Mouse (Mus musculus) heart, embryonic 10.5 days (tissue): ENCODE measurements around the gene Cyb561d1. TPM values are rescaled to one million over a fixed set of nuclear protein-coding genes. Genes with fewer than 3 reads are reported as not detected.
A peak's percentile ranks its signal among the peaks of the same experiment; 100 is the strongest.
"Not testable (repeated sequence)": the region's sequence is repeated elsewhere in the genome, so short reads cannot be mapped to it uniquely, and the experiment has no call there.

Experiments used
- DNase-seq: peaks from one replicate; pipeline ENCODE4 v3.0.0-alpha.2; 2017; ENCODE audit warnings: low spot score
- H3K27ac ChIP-seq: fragments of 300-500 bp; sonication (generic); 2 replicates; pipeline ENCODE4 v1.5.1; 2016; ENCODE audit warnings: mild to moderate bottlenecking
- H3K27me3 ChIP-seq: fragments of 300-500 bp; sonication (generic); 2 replicates; pipeline ENCODE4 v1.6.1; 2016; ENCODE audit warnings: mild to moderate bottlenecking; ENCODE audit not compliant: poor library complexity, insufficient read depth, severe bottlenecking
- H3K36me3 ChIP-seq: fragments of 300-500 bp; sonication (generic); 2 replicates; pipeline ENCODE4 v1.6.1; 2016; ENCODE audit warnings: mild to moderate bottlenecking, moderate library complexity
- H3K4me1 ChIP-seq: fragments of 300-500 bp; sonication (generic); 2 replicates; pipeline ENCODE4 v1.6.1; 2016; ENCODE audit warnings: mild to moderate bottlenecking
- H3K4me3 ChIP-seq: fragments of 300-500 bp; sonication (generic); 2 replicates; pipeline ENCODE4 v1.5.1; 2016; ENCODE audit warnings: mild to moderate bottlenecking, moderate library complexity
- H3K9me3 ChIP-seq: fragments of 300-500 bp; sonication (generic); 2 replicates; pipeline ENCODE4 v1.6.1; 2016; ENCODE audit warnings: mild to moderate bottlenecking, moderate library complexity
- WGBS: fragments of 180-500 bp; shearing (Covaris S2); methylation state at CpG from one replicate; pipeline ENCODE4 v1.1.7; 2016; 5-methylcytosine and 5-hydroxymethylcytosine counted together
- polyA plus RNA-seq: library from polyadenylated mRNA; unstranded; fragments of >200 nt; fragmentation: Nextera tagmentation; extraction: Ambion mirVana; gene quantifications from 2 replicates; pipeline ENCODE4 v1.2.1, GENCODE M21; 2016

The Cyb561d1 gene
- polyA plus RNA-seq = 3.1 and 3.9 TPM in 2 replicates

DNA sequence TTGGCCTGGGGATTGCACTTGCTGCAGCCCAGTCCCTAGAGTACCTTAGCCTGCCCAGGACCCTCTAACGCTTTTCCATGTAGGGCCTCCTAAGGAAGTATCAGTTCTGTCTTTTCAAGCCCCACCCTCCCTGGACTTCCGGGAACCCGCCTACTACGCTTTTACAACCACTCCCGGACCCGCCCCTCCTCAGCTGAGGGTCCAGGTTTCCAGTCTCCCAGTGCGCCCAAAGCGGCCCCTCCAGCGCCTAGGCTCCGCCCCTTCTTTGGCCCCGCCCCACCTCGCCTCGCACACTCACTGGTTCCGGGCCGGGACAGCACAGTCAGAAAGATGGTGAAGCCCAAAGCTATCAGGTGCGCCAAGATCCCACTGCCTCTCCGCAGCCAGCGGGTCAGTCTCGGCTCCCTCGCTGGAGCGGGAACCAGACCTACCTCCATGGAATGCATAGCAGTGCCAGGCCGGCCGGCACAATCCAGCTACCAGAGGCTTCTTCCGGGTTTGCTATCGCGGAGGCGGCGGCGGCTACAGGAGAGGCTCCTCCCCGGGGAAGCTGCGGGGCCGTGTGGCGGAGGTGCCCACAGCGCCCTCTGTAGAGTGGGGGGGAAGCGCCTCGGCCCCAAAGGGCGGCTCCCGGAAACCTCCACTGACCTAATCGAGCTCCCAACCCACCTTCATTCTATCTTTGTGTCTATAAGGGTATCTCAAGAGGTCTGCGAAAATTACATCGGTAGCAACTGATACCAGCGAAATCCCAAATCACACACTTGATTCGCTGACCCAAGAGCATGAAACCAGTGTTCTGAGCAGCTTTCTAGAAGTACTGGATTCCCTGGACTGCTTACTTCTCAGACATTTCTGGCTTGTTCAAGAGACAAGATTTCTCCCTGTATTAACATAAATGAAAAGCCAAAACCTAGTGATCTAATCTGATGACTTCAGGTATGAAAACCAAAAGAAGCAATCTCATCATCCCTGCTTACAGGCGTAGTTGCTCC is at the start of gene Cyb561d1:
Gene Cyb561d1 (minus strand): TSS at position 884 of the 995 bp plus-strand sequence.
- H3K4me3 ChIP-seq = peak within 1 kb of the TSS; percentile 80
- H3K9me3 ChIP-seq = no peaks in the 10 kb centered on the region
- peaks cover 48% of the 10 kb centered on the region for H3K36me3 ChIP-seq
- WGBS = 2% methylated on average over 44 of the region's 44 CpGs
- peak within 1 kb of the TSS; percentile 90 for H3K27ac ChIP-seq
- H3K27me3 ChIP-seq = no peaks in the 10 kb centered on the region; the same call in 1 of the 2 replicates
- DNase-seq = peak; percentile 98
- H3K4me1 ChIP-seq = peaks cover 51% of the 10 kb centered on the region

DNA sequence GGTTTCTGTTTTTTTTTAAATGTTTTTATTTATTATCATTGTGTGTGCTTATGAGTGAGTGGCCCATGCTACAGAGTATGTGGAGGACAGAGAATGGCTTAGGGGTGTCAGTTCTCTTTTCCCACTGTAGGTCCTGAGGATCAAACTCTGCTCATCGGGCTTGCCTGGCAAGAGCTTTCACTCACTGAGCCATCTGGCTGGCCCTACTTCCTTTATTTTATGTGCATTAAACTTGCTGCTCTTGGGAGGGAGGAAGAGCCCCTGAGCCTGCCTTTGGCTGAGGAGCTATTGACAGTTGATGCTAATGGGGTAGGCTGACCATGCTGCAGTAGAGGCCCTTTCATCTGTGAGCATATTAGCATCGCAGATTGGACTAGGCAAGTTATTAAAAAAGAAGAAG is 45.8 kb upstream of the Cyb561d1 start:
- Histone ChIP-seq H3K27ac (no peak overlapping the region), H3K36me3 (no peaks in the 10 kb centered on the region), H3K4me1 (no peaks in the 10 kb centered on the region), H3K4me3 (no peak overlapping the region), H3K9me3 (no peaks in the 10 kb centered on the region), H3K27me3 (no peaks in the 10 kb centered on the region)
- no peak for DNase-seq
- WGBS = 86% methylated on average over 2 of the region's 2 CpGs

DNA sequence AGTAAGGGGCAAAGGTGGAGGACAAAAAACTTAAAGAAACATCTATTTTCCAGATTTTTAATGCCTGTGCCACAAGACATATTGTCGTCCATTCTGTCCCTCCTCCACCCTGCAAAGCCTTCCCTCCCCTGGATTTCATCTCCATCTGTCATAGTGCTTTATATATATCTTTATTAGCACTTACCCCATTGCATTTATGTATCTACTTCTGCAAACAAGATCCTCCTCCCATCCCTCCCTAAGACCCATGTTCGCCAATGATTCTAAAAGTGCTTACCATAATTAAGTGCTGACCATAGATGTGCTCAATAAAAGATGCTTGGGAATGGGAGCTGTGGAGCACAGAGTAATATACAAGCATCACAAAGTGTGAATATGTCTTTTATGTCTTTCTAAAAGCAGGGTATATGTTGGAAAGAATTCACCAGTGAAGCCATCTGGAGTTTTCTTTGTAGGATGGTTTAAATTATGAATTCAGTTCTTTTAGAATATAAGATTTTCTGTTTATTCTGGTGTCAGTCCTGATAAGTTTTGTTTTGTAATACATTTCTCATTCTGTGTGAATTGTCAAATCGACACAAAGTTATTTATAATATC is 40.3 kb upstream of the Cyb561d1 start:
- no peaks in the 10 kb centered on the region for H3K9me3 ChIP-seq
- H3K36me3 ChIP-seq = no peaks in the 10 kb centered on the region
- H3K4me1 ChIP-seq = no peaks in the 10 kb centered on the region
- H3K27me3 ChIP-seq = no peaks in the 10 kb centered on the region
- H3K27ac ChIP-seq = no peak overlapping the region
- DNase-seq = no peak
- 83% methylated on average over 3 of the region's 3 CpGs for WGBS
- no peak overlapping the region for H3K4me3 ChIP-seq

DNA sequence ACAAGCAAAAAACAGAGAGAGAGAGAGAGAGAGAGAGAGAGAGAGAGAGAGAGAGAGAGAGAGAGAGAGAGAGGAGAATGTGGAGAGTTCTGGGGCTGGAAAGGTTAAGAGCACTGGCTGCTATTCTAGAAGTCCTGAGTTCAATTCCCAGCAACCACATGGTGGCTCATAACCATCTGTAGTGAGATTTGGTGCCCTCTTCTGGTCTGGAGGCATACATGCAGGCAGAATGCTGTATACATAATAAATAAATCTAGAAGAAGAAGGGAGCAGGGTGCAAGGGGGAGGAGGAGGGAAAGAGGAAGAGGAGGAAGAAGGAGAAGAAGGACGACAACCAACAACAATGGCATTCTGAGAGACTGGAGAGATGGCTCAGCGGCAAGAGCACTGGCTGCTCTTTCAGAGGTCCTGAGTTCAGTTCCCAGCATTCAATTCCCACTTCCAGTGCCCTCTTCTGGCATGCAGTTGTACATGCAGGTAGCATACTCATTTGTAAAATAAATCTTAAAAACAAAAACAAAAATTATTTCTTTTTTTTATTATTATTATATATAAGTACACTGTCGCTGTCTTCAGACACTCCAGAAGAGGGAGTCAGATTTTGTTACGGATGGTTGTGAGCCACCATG is 36.6 kb upstream of the Cyb561d1 start:
- H3K36me3 ChIP-seq, H3K27ac ChIP-seq, H3K4me1 ChIP-seq, H3K27me3 ChIP-seq, H3K4me3 ChIP-seq, DNase-seq, H3K9me3 ChIP-seq: not testable (repeated sequence)
- 76% methylated on average over 4 of the region's 4 CpGs for WGBS

DNA sequence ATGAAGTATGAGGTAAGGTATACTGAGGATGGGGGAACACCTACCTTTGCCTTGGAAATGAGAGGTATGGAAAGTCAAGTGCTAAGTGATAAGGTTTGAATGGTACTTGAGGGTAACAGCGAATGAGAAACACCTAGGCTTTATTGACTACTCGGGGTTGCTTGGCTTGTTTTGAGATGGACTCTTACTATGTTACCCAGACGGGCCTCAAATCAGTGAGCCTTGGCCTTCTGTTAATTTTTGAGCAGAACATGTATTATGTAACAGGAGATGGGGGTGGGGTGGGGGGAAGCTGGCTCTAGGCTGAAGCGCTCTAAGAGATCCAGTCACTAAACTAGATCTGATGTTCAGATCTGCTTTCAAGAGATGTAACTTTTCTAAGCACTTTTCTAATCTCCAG is 30.6 kb upstream of the Cyb561d1 start:
- 77% methylated on average over 4 of the region's 4 CpGs for WGBS
- peaks cover 20% of the 10 kb centered on the region for H3K27me3 ChIP-seq
- no peak overlapping the region for H3K27ac ChIP-seq
- H3K36me3 ChIP-seq = no peaks in the 10 kb centered on the region
- no peak overlapping the region for H3K4me3 ChIP-seq
- DNase-seq = no peak
- no peaks in the 10 kb centered on the region for H3K9me3 ChIP-seq
- peaks cover 9% of the 10 kb centered on the region for H3K4me1 ChIP-seq

DNA sequence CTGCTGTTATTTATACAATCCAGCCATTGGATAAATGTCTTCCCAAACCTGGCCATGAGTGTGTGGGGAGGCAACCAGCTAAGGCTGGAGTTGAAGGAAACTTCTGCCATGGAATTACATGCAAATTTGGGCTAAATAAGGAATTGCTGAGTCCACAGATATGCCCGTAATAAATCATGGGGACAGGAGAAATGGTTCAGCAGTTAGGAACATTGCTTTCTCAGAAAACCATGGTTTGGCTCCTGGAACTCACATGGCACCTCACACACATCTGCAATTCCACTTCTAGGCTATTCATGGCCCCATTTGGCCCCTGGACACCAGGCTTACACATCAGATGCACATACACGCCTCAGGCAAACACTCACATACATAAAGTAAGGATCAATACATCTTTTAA is 26.5 kb upstream of the Cyb561d1 start:
- no peaks in the 10 kb centered on the region for H3K9me3 ChIP-seq
- 75% methylated on average over 2 of the region's 2 CpGs for WGBS
- no peaks in the 10 kb centered on the region for H3K36me3 ChIP-seq
- H3K27me3 ChIP-seq = peaks cover 60% of the 10 kb centered on the region
- DNase-seq = no peak
- no peak overlapping the region for H3K27ac ChIP-seq
- peaks cover 20% of the 10 kb centered on the region for H3K4me1 ChIP-seq
- H3K4me3 ChIP-seq = no peak overlapping the region

DNA sequence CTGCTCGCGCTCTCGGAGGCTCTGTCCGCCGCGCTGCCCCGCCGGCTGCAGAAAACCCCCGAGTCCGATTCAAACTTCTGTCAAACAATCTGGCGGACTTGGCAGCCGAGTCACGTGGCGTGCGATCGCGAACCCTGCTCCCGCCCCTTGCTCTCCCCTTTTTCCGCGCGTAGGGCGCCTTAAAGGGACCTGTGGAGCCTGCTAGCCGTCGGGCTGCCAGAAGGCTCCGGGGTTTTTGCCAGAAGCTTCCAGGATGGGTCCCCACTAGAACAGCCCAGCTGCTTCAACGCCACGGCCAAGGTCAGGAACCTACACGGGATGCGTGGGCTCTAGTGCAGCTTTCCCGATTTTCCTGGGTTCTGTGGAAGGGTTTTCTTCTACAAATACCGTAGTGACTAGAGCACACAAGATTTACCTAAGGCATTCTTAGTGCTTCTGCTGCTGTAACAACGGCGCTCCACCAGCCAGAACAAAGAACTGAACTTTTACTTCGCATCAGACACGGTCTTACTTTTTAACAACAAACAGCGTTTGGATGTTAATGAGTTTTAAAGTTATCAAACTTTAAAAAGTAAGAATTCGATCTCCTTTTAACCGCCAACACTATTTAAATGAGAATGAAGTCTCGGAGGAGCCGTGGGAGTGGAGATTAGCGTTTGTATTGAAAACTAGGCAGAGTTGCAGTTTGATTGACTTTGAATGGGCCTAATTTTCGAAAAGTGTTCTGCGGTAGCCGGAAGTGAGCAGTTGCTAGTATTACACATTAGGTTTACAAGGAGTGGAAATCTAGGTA is 25.7 kb upstream of the Cyb561d1 start, which contains the start of gene Sypl2:
Gene Sypl2 (minus strand): TSS at position 91 of the 793 bp plus-strand sequence.
- H3K4me1 ChIP-seq = peaks cover 17% of the 10 kb centered on the region
- peak within 1 kb of the TSS; percentile 53 for H3K4me3 ChIP-seq
- no peaks in the 10 kb centered on the region for H3K9me3 ChIP-seq
- H3K27ac ChIP-seq = peak within 1 kb of the TSS; percentile 36
- WGBS = 5% methylated on average over 44 of the region's 44 CpGs
- peaks cover 67% of the 10 kb centered on the region for H3K27me3 ChIP-seq
- DNase-seq = no peak
- H3K36me3 ChIP-seq = no peaks in the 10 kb centered on the region

DNA sequence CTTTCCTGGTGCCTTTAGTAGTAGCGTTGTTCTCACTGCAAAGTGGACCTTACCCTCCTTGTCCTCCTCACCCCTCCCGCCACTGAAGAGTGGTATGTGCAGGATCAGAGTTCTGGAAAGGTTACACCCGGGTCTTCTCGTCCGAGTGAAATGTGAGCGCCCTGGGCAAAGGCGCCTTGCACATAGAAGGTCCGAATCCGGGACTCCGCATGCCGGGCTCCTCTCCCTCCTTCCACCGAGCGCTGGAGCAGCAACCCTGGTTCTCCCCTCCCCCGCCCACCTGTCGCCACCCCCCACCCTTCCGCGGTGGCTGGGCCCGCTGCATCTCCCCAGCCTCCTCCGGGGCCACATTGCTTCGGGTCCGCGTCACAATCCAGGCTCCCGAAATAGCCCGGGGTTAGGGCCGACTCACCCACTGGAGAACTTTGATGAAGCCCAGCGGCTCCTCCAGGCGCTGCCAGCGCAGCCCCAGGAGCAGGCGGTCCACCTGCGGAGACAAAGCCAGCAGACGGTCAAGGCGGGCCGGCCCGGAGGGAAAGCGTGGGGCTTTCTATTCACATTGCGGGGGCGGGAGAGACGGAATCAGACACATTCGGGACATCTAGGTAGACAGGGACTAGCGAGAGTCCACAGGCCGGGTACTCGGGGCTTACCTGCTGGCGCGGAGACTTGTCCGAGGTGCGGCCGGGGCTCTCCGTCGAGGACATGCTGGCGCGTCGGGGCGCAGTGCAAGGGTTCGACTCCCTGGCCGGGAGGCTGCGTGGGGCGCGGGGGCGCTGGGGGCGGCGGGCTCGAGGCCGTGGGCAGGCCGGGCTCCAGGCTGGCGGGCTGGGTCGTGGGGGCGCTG is 24.9 kb upstream of the Cyb561d1 start:
- 3% methylated on average over 66 of the region's 67 CpGs for WGBS
- DNase-seq = no peak
- peak overlapping the region; percentile 36 for H3K27ac ChIP-seq
- no peaks in the 10 kb centered on the region for H3K9me3 ChIP-seq
- peak overlapping the region; percentile 53 for H3K4me3 ChIP-seq
- no peaks in the 10 kb centered on the region for H3K36me3 ChIP-seq
- H3K4me1 ChIP-seq = peaks cover 17% of the 10 kb centered on the region
- H3K27me3 ChIP-seq = peaks cover 75% of the 10 kb centered on the region

DNA sequence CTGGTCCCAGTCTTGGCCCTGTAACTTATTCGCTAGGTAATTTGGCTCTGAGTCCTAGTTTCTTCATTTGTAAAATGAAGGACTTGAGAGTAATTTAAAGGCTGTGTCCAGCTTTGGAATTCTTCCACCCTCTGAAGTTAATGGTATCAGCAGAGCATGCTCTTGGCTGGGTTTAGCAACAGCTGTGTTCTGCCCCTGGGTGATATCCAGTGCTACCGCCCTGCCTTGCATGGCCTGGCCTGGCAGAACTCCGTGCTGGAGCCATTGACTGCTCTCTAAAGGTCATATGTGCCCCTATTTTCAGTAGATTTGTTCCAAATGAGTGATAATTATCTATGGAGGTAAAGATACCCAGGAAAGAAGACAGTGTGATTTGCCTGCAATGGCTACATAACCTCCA is 19.6 kb upstream of the Cyb561d1 start:
- Histone ChIP-seq H3K4me3 (no peak overlapping the region), H3K27ac (no peak overlapping the region), H3K9me3 (no peaks in the 10 kb centered on the region), H3K4me1 (peaks cover 4% of the 10 kb centered on the region), H3K36me3 (no peaks in the 10 kb centered on the region), H3K27me3 (peaks cover 70% of the 10 kb centered on the region)
- DNase-seq = no peak
- 78% methylated on average over 3 of the region's 3 CpGs for WGBS

DNA sequence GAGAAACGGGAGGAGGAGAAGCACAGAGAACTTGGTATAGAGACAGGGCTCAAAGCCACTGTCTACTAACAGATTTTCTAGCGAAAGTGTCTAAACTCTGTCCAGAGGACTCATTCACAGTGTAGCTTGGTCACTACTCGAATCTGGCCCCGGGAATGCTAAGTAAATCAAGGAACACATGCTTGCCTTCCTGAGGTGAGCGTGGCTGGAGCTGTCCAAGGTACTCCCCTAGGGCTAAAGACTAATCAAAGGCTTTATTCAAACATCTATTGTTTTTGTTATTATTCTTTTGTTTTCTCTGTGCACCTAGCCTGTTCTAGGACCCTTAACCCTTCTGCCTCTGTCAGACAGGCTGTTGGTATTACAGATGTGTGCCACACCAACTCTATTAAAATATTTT is 13.7 kb upstream of the Cyb561d1 start:
- peaks cover 8% of the 10 kb centered on the region for H3K4me1 ChIP-seq
- peaks cover 34% of the 10 kb centered on the region; the same call in 1 of the 2 replicates for H3K27me3 ChIP-seq
- WGBS = 12% methylated on average over 5 of the region's 5 CpGs
- H3K4me3 ChIP-seq = no peak overlapping the region
- H3K9me3 ChIP-seq = no peaks in the 10 kb centered on the region
- H3K27ac ChIP-seq = no peak overlapping the region
- H3K36me3 ChIP-seq = no peaks in the 10 kb centered on the region
- no peak for DNase-seq

DNA sequence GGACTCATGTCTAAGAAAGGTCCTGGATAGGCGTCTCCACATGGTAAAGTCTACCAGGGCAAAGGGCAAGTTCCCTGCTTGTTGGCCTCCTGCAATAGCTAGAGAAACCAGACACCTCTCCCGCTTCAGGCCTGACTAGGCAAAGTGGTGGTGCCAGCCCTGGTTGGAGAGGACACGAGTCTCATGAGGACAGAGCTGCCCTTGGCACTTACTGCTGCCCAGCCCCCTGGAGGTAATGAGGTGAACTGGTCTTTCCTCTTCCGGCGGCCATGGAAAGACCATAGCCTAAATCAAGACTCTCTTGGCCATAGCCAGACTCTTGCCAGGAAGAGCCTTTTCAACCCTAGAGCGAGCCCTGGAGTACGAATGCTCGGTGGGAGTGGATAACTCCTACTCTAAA is 11.4 kb upstream of the Cyb561d1 start:
- no peaks in the 10 kb centered on the region for H3K9me3 ChIP-seq
- peaks cover 10% of the 10 kb centered on the region for H3K36me3 ChIP-seq
- 79% methylated on average over 8 of the region's 8 CpGs for WGBS
- DNase-seq = no peak
- H3K4me1 ChIP-seq = peaks cover 26% of the 10 kb centered on the region
- H3K27ac ChIP-seq = no peak overlapping the region
- peaks cover 23% of the 10 kb centered on the region; the same call in 1 of the 2 replicates for H3K27me3 ChIP-seq
- no peak overlapping the region for H3K4me3 ChIP-seq
